14 mouse cellular contexts compared by ENCODE assay signal in genomic region chr10:7019781-7020386, GRCm38 (mm10). TPM values are rescaled to one million over a fixed set of nuclear protein-coding genes. Genes with fewer than 3 reads are reported as not detected.
DNase-seq lines count a peak whose midpoint lies in the region; ATAC-seq and TF ChIP-seq lines count a peak whose summit lies in the region.
"Had no signal": no experiment of that assay in that cellular context is flagged by ENCODE, and none has a peak within 500 bp of the region (broad histone marks: within the 10 kb centered on the region; RNA-seq: fewer than 3 reads in every experiment).

No protein-coding gene starts in this region.

- ATAC-seq in forebrain, postnatal 0 days: peak; percentile 64
- ATAC-seq in forebrain, embryonic 14.5 days: no peak
- peak; percentile 65; the same call in 1 of the 2 replicates for ATAC-seq in stomach, embryonic 14.5 days (ENCODE audit: insufficient number of reproducible peaks, insufficient read depth, low FRiP score, low read depth)
- ATAC-seq in stomach, postnatal 0 days (ENCODE audit: low FRiP score, low TSS enrichment): no peak; the same call in 1 of the 2 replicates
- peak; percentile 65 for ATAC-seq in kidney, embryonic 16.5 days (ENCODE audit: low FRiP score, low TSS enrichment)
- ATAC-seq in stomach, embryonic 16.5 days (ENCODE audit: insufficient read depth, low FRiP score): peak; percentile 66; the same call in 1 of the 2 replicates
- ATAC-seq: CD4-positive, CD25-positive, alpha-beta regulatory T cell, adult 4 months; intestine, embryonic 16.5 days had no signal

- peak; percentile 43 for DNase-seq in forebrain, postnatal 0 days
- no peak for DNase-seq in forebrain, embryonic 14.5 days (ENCODE audit: low spot score)
- no peak for DNase-seq in stomach, postnatal 0 days (ENCODE audit: low spot score)
- no peak for DNase-seq in embryonic facial prominence, embryonic 10.5 days (ENCODE audit: low spot score)
- DNase-seq in c-Kit-positive CD71-positive TER-119-positive erythroid progenitor cells, embryonic 14.5 days (ENCODE audit: low spot score): no peak
- DNase-seq: cerebellum, adult 11-12 months; gastrocnemius, postnatal 10 days; thymus, postnatal 14 days had no signal

- no peak for TF ChIP-seq CTCF in forebrain, postnatal 0 days (IDR thresholded peaks at IDR 0.05; ENCODE audit: low read depth)
- no peak for TF ChIP-seq CTCF in stomach, postnatal 0 days (IDR thresholded peaks at IDR 0.05; ENCODE audit: low read depth)

- H3K9me3 ChIP-seq in forebrain, postnatal 0 days (ENCODE audit: low read length): no peaks in the 10 kb centered on the region
- no peaks in the 10 kb centered on the region for H3K9me3 ChIP-seq in forebrain, embryonic 14.5 days (replicated peaks; ENCODE audit: control insufficient read depth, low read length)
- no peaks in the 10 kb centered on the region for H3K9me3 ChIP-seq in stomach, embryonic 14.5 days (ENCODE audit: control insufficient read depth, low read depth, low read length)
- H3K9me3 ChIP-seq in stomach, postnatal 0 days (ENCODE audit: control insufficient read depth, low read length): no peaks in the 10 kb centered on the region
- no peaks in the 10 kb centered on the region for H3K9me3 ChIP-seq in kidney, embryonic 16.5 days (ENCODE audit: low read length)
- no peaks in the 10 kb centered on the region for H3K9me3 ChIP-seq in stomach, embryonic 16.5 days (replicated peaks; ENCODE audit: control insufficient read depth, low read length)
- no peaks in the 10 kb centered on the region for H3K9me3 ChIP-seq in embryonic facial prominence, embryonic 10.5 days
- H3K9me3 ChIP-seq: heart, embryonic 10.5 days had no signal

- no peaks in the 10 kb centered on the region for H3K27me3 ChIP-seq in forebrain, postnatal 0 days (ENCODE audit: insufficient read depth, low read length)
- no peaks in the 10 kb centered on the region for H3K27me3 ChIP-seq in forebrain, embryonic 14.5 days (replicated peaks; ENCODE audit: control insufficient read depth, insufficient read depth, low read length)
- no peaks in the 10 kb centered on the region for H3K27me3 ChIP-seq in stomach, embryonic 14.5 days (ENCODE audit: control insufficient read depth, insufficient read depth, low read length)
- no peaks in the 10 kb centered on the region for H3K27me3 ChIP-seq in stomach, postnatal 0 days (ENCODE audit: control insufficient read depth, insufficient read depth, low read length)
- no peaks in the 10 kb centered on the region for H3K27me3 ChIP-seq in kidney, embryonic 16.5 days (ENCODE audit: insufficient read depth, low read length)
- H3K27me3 ChIP-seq in stomach, embryonic 16.5 days (ENCODE audit: control insufficient read depth, insufficient read depth, low read length): no peaks in the 10 kb centered on the region
- H3K27me3 ChIP-seq in embryonic facial prominence, embryonic 10.5 days (replicated peaks; ENCODE audit: low read depth, poor library complexity, severe bottlenecking): no peaks in the 10 kb centered on the region

- WGBS in forebrain, postnatal 0 days: 62% methylated on average over 7 of the region's 7 CpGs
- 81% methylated on average over 7 of the region's 7 CpGs for WGBS in forebrain, embryonic 14.5 days
- 38% methylated on average over 7 of the region's 7 CpGs for WGBS in stomach, embryonic 14.5 days
- 45% methylated on average over 7 of the region's 7 CpGs for WGBS in stomach, postnatal 0 days
- WGBS in kidney, embryonic 16.5 days: 61% methylated on average over 7 of the region's 7 CpGs
- 40% methylated on average over 7 of the region's 7 CpGs for WGBS in stomach, embryonic 16.5 days
- WGBS in embryonic facial prominence, embryonic 10.5 days: 83% methylated on average over 7 of the region's 7 CpGs

- no peak overlapping the region for H3K9ac ChIP-seq in forebrain, postnatal 0 days
- no peak overlapping the region for H3K9ac ChIP-seq in forebrain, embryonic 14.5 days (ENCODE audit: low read length)
- no peak overlapping the region for H3K9ac ChIP-seq in stomach, embryonic 14.5 days (replicated peaks; ENCODE audit: low read depth, low read length)
- H3K9ac ChIP-seq in stomach, postnatal 0 days (ENCODE audit: low read length): no peak overlapping the region
- H3K9ac ChIP-seq in kidney, embryonic 16.5 days (replicated peaks; ENCODE audit: low read length): no peak overlapping the region
- no peak overlapping the region for H3K9ac ChIP-seq in stomach, embryonic 16.5 days (ENCODE audit: low read length)

- H3K4me3 ChIP-seq in forebrain, postnatal 0 days (ENCODE audit: low read depth, low read length): no peak overlapping the region
- no peak overlapping the region for H3K4me3 ChIP-seq in forebrain, embryonic 14.5 days (ENCODE audit: low read depth, low read length)
- H3K4me3 ChIP-seq in stomach, embryonic 14.5 days (ENCODE audit: low read depth, low read length): no peak overlapping the region
- no peak overlapping the region for H3K4me3 ChIP-seq in stomach, postnatal 0 days (ENCODE audit: low read depth, low read length)
- no peak overlapping the region for H3K4me3 ChIP-seq in kidney, embryonic 16.5 days (ENCODE audit: low read length)
- no peak overlapping the region for H3K4me3 ChIP-seq in stomach, embryonic 16.5 days (replicated peaks; ENCODE audit: low read length)
- H3K4me3 ChIP-seq in embryonic facial prominence, embryonic 10.5 days: no peak overlapping the region
- H3K4me3 ChIP-seq: heart, embryonic 10.5 days had no signal

- H3K4me2 ChIP-seq in forebrain, postnatal 0 days (ENCODE audit: low read depth): no peak overlapping the region
- H3K4me2 ChIP-seq in forebrain, embryonic 14.5 days (ENCODE audit: low read length): no peak overlapping the region
- no peak overlapping the region for H3K4me2 ChIP-seq in stomach, embryonic 14.5 days (replicated peaks; ENCODE audit: low read depth, low read length)
- H3K4me2 ChIP-seq in stomach, postnatal 0 days (replicated peaks; ENCODE audit: low read depth): no peak overlapping the region
- no peak overlapping the region for H3K4me2 ChIP-seq in kidney, embryonic 16.5 days (replicated peaks; ENCODE audit: low read depth, low read length)
- H3K4me2 ChIP-seq in stomach, embryonic 16.5 days (ENCODE audit: low read depth, low read length): no peak overlapping the region

- H3K36me3 ChIP-seq in forebrain, postnatal 0 days (ENCODE audit: insufficient read depth): no peaks in the 10 kb centered on the region
- no peaks in the 10 kb centered on the region for H3K36me3 ChIP-seq in forebrain, embryonic 14.5 days (ENCODE audit: control insufficient read depth, insufficient read depth, low read length)
- H3K36me3 ChIP-seq in stomach, embryonic 14.5 days (ENCODE audit: control insufficient read depth, insufficient read depth, low read length): no peaks in the 10 kb centered on the region
- H3K36me3 ChIP-seq in stomach, postnatal 0 days (ENCODE audit: control insufficient read depth, insufficient read depth, low read length): no peaks in the 10 kb centered on the region
- H3K36me3 ChIP-seq in kidney, embryonic 16.5 days (ENCODE audit: insufficient read depth, low read length): no peaks in the 10 kb centered on the region
- H3K36me3 ChIP-seq in stomach, embryonic 16.5 days (ENCODE audit: control insufficient read depth, insufficient read depth, low read length): no peaks in the 10 kb centered on the region
- no peaks in the 10 kb centered on the region for H3K36me3 ChIP-seq in embryonic facial prominence, embryonic 10.5 days (replicated peaks)
- H3K36me3 ChIP-seq: heart, embryonic 10.5 days had no signal

- no peak for TF ChIP-seq EP300 in stomach, postnatal 0 days (optimal IDR thresholded peaks at IDR 0.05)

- H3K4me1 ChIP-seq in forebrain, postnatal 0 days (ENCODE audit: insufficient read depth): no peaks in the 10 kb centered on the region
- H3K4me1 ChIP-seq in forebrain, embryonic 14.5 days (ENCODE audit: control insufficient read depth, insufficient read depth, low read length): no peaks in the 10 kb centered on the region
- H3K4me1 ChIP-seq in stomach, embryonic 14.5 days (ENCODE audit: control insufficient read depth, insufficient read depth, low read length): no peaks in the 10 kb centered on the region
- no peaks in the 10 kb centered on the region for H3K4me1 ChIP-seq in stomach, postnatal 0 days (replicated peaks; ENCODE audit: control insufficient read depth, insufficient read depth)
- H3K4me1 ChIP-seq in kidney, embryonic 16.5 days (ENCODE audit: insufficient read depth, low read length): peaks cover 4% of the 10 kb centered on the region; the same call in 1 of the 2 replicates
- no peaks in the 10 kb centered on the region for H3K4me1 ChIP-seq in stomach, embryonic 16.5 days (ENCODE audit: control insufficient read depth, insufficient read depth, low read length)
- H3K4me1 ChIP-seq in embryonic facial prominence, embryonic 10.5 days: no peaks in the 10 kb centered on the region
- H3K4me1 ChIP-seq: heart, embryonic 10.5 days had no signal

- H3K27ac ChIP-seq in forebrain, postnatal 0 days (ENCODE audit: low read depth, low read length): no peak overlapping the region
- H3K27ac ChIP-seq in forebrain, embryonic 14.5 days (ENCODE audit: low read depth, low read length): no peak overlapping the region
- peak overlapping the region; percentile 56; the same call in 1 of the 2 replicates for H3K27ac ChIP-seq in stomach, embryonic 14.5 days (ENCODE audit: low read length)
- no peak overlapping the region for H3K27ac ChIP-seq in stomach, postnatal 0 days (replicated peaks)
- H3K27ac ChIP-seq in kidney, embryonic 16.5 days (ENCODE audit: low read length): no peak overlapping the region
- peak overlapping the region; percentile 39; the same call in 1 of the 2 replicates for H3K27ac ChIP-seq in stomach, embryonic 16.5 days (ENCODE audit: low read length)
- no peak overlapping the region for H3K27ac ChIP-seq in embryonic facial prominence, embryonic 10.5 days (replicated peaks)
- H3K27ac ChIP-seq: heart, embryonic 10.5 days had no signal

RNA-seq across cellular contexts. Expression of gene Ipcef1, which starts 32.4 kb away (rescaled TPM):
- 12.0 and 13.7 TPM in 2 replicates for total RNA-seq in forebrain, postnatal 0 days (2014; rRNA removed)
- polyA plus RNA-seq in forebrain, postnatal 0 days (2015; fragmentation: Nextera tagmentation; extraction: Ambion mirVana): 1.6 and 2.2 TPM in 2 replicates
- 1.1 and 2.0 TPM in 2 replicates for polyA plus RNA-seq in forebrain, embryonic 14.5 days (2014; fragmentation: Nextera tagmentation; extraction: Ambion mirVana)
- polyA plus RNA-seq in stomach, embryonic 14.5 days (2014; fragmentation: Nextera tagmentation; extraction: Ambion mirVana): 0.87 and 1.0 TPM in 2 replicates
- polyA plus RNA-seq in stomach, postnatal 0 days (2015; fragmentation: Nextera tagmentation; extraction: Ambion mirVana): 0.30 and 0.35 TPM in 2 replicates
- 1.9 and 2.2 TPM in 2 replicates for polyA plus RNA-seq in kidney, embryonic 16.5 days (2015; fragmentation: Nextera tagmentation; extraction: Ambion mirVana)
- polyA plus RNA-seq in stomach, embryonic 16.5 days (2015; fragmentation: Nextera tagmentation; extraction: Ambion mirVana): 0.80 and 0.90 TPM in 2 replicates
- 0.10 and 0.16 TPM in 2 replicates for polyA plus RNA-seq in embryonic facial prominence, embryonic 10.5 days (2016; fragmentation: Nextera tagmentation; extraction: Ambion mirVana)

Comparison
In these comparisons a context has a peak if more than half of its experiments do, and no peak if none do; other contexts are left out.
1. ATAC-seq: peak in forebrain, postnatal 0 days (single experiment), stomach, embryonic 14.5 days (single experiment), kidney, embryonic 16.5 days (single experiment) and stomach, embryonic 16.5 days (single experiment); none in forebrain, embryonic 14.5 days (single experiment) and stomach, postnatal 0 days (single experiment).
2. H3K27ac ChIP-seq: peak in stomach, embryonic 14.5 days (single experiment) and stomach, embryonic 16.5 days (single experiment); none in forebrain, postnatal 0 days (single experiment), forebrain, embryonic 14.5 days (single experiment), stomach, postnatal 0 days (single experiment), kidney, embryonic 16.5 days (single experiment) and embryonic facial prominence, embryonic 10.5 days (single experiment).